Mouse (Mus musculus): ENCODE results near the gene Ighmbp2. TPM values are rescaled to one million over a fixed set of nuclear protein-coding genes. Genes with fewer than 3 reads are reported as not detected.

Ighmbp2 gene
- polyA plus RNA-seq, 1 experiment from 2014 or later, result 7.9 TPM

GRCm38 (mm10) chr19:3322261-3322969 lies 39.6 kb upstream of the Ighmbp2 start, which contains the start of gene Cpt1a:
Gene Cpt1a, plus strand, starts transcription at chr19:3322334.
- Histone ChIP-seq H3K36me3 (ENCODE audit: control insufficient read depth, insufficient read depth, low read length) (no peaks in the 10 kb centered on the region), H3K27me3 (ENCODE audit: control insufficient read depth, insufficient read depth, low read length) (no peaks in the 10 kb centered on the region), H3K9me3 (ENCODE audit: control insufficient read depth, low read depth, low read length) (no peaks in the 10 kb centered on the region), H3K4me1 (ENCODE audit: control insufficient read depth, insufficient read depth, low read length) (peaks cover 30% of the 10 kb centered on the region; the same call in 1 of the 2 replicates), H3K27ac (ENCODE audit: low read length) (no peak within 1 kb of the TSS), H3K9ac (replicated peaks; ENCODE audit: low read depth, low read length) (no peak within 1 kb of the TSS; the same call in 1 of the 2 replicates), H3K4me2 (replicated peaks; ENCODE audit: low read depth, low read length) (peak within 1 kb of the TSS; percentile 98), H3K4me3 (ENCODE audit: low read depth, low read length) (peak within 1 kb of the TSS; percentile 52)
- WGBS, result 4% methylated on average over 26 of the region's 26 CpGs
- no peak for ATAC-seq (ENCODE audit: insufficient number of reproducible peaks, insufficient read depth, low FRiP score, low read depth)

GRCm38 (mm10) chr19:3321617-3322016 lies 38.8 kb upstream of the Ighmbp2 start:
- Histone ChIP-seq H3K9ac (replicated peaks; ENCODE audit: low read depth, low read length) (no peak overlapping the region), H3K4me3 (ENCODE audit: low read depth, low read length) (peak overlapping the region; percentile 52; the same call in 1 of the 2 replicates), H3K27me3 (ENCODE audit: control insufficient read depth, insufficient read depth, low read length) (no peaks in the 10 kb centered on the region), H3K9me3 (ENCODE audit: control insufficient read depth, low read depth, low read length) (no peaks in the 10 kb centered on the region), H3K4me1 (ENCODE audit: control insufficient read depth, insufficient read depth, low read length) (peaks cover 30% of the 10 kb centered on the region; the same call in 1 of the 2 replicates), H3K4me2 (replicated peaks; ENCODE audit: low read depth, low read length) (peak overlapping the region; percentile 98; the same call in 1 of the 2 replicates), H3K36me3 (ENCODE audit: control insufficient read depth, insufficient read depth, low read length) (no peaks in the 10 kb centered on the region), H3K27ac (ENCODE audit: low read length) (no peak overlapping the region)
- no peak for ATAC-seq (ENCODE audit: insufficient number of reproducible peaks, insufficient read depth, low FRiP score, low read depth)
- 11% methylated on average over 11 of the region's 11 CpGs for WGBS

GRCm38 (mm10) chr19:3320801-3321200 lies 38.0 kb upstream of the Ighmbp2 start:
- H3K9ac ChIP-seq (replicated peaks; ENCODE audit: low read depth, low read length), result no peak overlapping the region
- WGBS, result 80% methylated on average over 3 of the region's 3 CpGs

GRCm38 (mm10) chr19:3320086-3320485 lies 37.3 kb upstream of the Ighmbp2 start:
- Histone ChIP-seq H3K27ac (ENCODE audit: low read length) (no peak overlapping the region; the same call in 1 of the 2 replicates), H3K36me3 (ENCODE audit: control insufficient read depth, insufficient read depth, low read length) (no peaks in the 10 kb centered on the region), H3K4me2 (replicated peaks; ENCODE audit: low read depth, low read length) (no peak overlapping the region), H3K27me3 (ENCODE audit: control insufficient read depth, insufficient read depth, low read length) (no peaks in the 10 kb centered on the region), H3K4me3 (ENCODE audit: low read depth, low read length) (no peak overlapping the region), H3K4me1 (ENCODE audit: control insufficient read depth, insufficient read depth, low read length) (peaks cover 21% of the 10 kb centered on the region; the same call in 1 of the 2 replicates), H3K9me3 (ENCODE audit: control insufficient read depth, low read depth, low read length) (no peaks in the 10 kb centered on the region), H3K9ac (replicated peaks; ENCODE audit: low read depth, low read length) (no peak overlapping the region)
- WGBS, result 69% methylated on average over 7 of the region's 7 CpGs
- ATAC-seq (ENCODE audit: insufficient number of reproducible peaks, insufficient read depth, low FRiP score, low read depth), result no peak

More at GRCm38 (mm10) chr19:3320801-3321200, 38.0 kb upstream of the Ighmbp2 start:
- Histone ChIP-seq H3K27me3 (ENCODE audit: control insufficient read depth, insufficient read depth, low read length) (no peaks in the 10 kb centered on the region), H3K9me3 (ENCODE audit: control insufficient read depth, low read depth, low read length) (no peaks in the 10 kb centered on the region), H3K36me3 (ENCODE audit: control insufficient read depth, insufficient read depth, low read length) (no peaks in the 10 kb centered on the region), H3K4me2 (replicated peaks; ENCODE audit: low read depth, low read length) (no peak overlapping the region), H3K4me3 (ENCODE audit: low read depth, low read length) (no peak overlapping the region), H3K27ac (ENCODE audit: low read length) (no peak overlapping the region), H3K4me1 (ENCODE audit: control insufficient read depth, insufficient read depth, low read length) (peaks cover 24% of the 10 kb centered on the region; the same call in 1 of the 2 replicates)
- no peak for ATAC-seq (ENCODE audit: insufficient number of reproducible peaks, insufficient read depth, low FRiP score, low read depth)

GRCm38 (mm10) chr19:3319341-3319740 lies 36.5 kb upstream of the Ighmbp2 start:
- H3K27me3 ChIP-seq (ENCODE audit: control insufficient read depth, insufficient read depth, low read length), result no peaks in the 10 kb centered on the region
- H3K9ac ChIP-seq (replicated peaks; ENCODE audit: low read depth, low read length), result no peak overlapping the region
- H3K9me3 ChIP-seq (ENCODE audit: control insufficient read depth, low read depth, low read length), result no peaks in the 10 kb centered on the region
- H3K4me2 ChIP-seq (replicated peaks; ENCODE audit: low read depth, low read length), result no peak overlapping the region
- no peak overlapping the region for H3K4me3 ChIP-seq (ENCODE audit: low read depth, low read length)
- ATAC-seq (ENCODE audit: insufficient number of reproducible peaks, insufficient read depth, low FRiP score, low read depth), result no peak
- no peaks in the 10 kb centered on the region for H3K36me3 ChIP-seq (ENCODE audit: control insufficient read depth, insufficient read depth, low read length)
- peaks cover 18% of the 10 kb centered on the region; the same call in 1 of the 2 replicates for H3K4me1 ChIP-seq (ENCODE audit: control insufficient read depth, insufficient read depth, low read length)
- no peak overlapping the region; the same call in 1 of the 2 replicates for H3K27ac ChIP-seq (ENCODE audit: low read length)
- WGBS, result 80% methylated on average over 2 of the region's 2 CpGs

- Histone ChIP-seq H3K4me1 (ENCODE audit: control insufficient read depth, insufficient read depth, low read length) (no peaks in the 10 kb centered on the region), H3K4me2 (replicated peaks; ENCODE audit: low read depth, low read length) (no peak overlapping the region), H3K27ac (ENCODE audit: low read length) (no peak overlapping the region), H3K9ac (replicated peaks; ENCODE audit: low read depth, low read length) (no peak overlapping the region), H3K4me3 (ENCODE audit: low read depth, low read length) (no peak overlapping the region), H3K36me3 (ENCODE audit: control insufficient read depth, insufficient read depth, low read length) (no peaks in the 10 kb centered on the region), H3K9me3 (ENCODE audit: control insufficient read depth, low read depth, low read length) (no peaks in the 10 kb centered on the region), H3K27me3 (ENCODE audit: control insufficient read depth, insufficient read depth, low read length) (no peaks in the 10 kb centered on the region)
- ATAC-seq (ENCODE audit: insufficient number of reproducible peaks, insufficient read depth, low FRiP score, low read depth), result no peak
- WGBS, result 58% methylated on average over 16 of the region's 16 CpGs
Measured at GRCm38 (mm10) chr19:3307175-3307949, 24.5 kb upstream of the Ighmbp2 start.

GRCm38 (mm10) chr19:3304017-3304416 lies 21.2 kb upstream of the Ighmbp2 start:
- WGBS, result 65% methylated on average over 4 of the region's 4 CpGs
- H3K27me3 ChIP-seq (ENCODE audit: control insufficient read depth, insufficient read depth, low read length), result no peaks in the 10 kb centered on the region
- no peak for ATAC-seq (ENCODE audit: insufficient number of reproducible peaks, insufficient read depth, low FRiP score, low read depth)

GRCm38 (mm10) chr19:3297775-3298174 lies 15.0 kb upstream of the Ighmbp2 start:
- no peak overlapping the region for H3K4me2 ChIP-seq (replicated peaks; ENCODE audit: low read depth, low read length)
- H3K27ac ChIP-seq (ENCODE audit: low read length), result no peak overlapping the region
- ATAC-seq (ENCODE audit: insufficient number of reproducible peaks, insufficient read depth, low FRiP score, low read depth), result no peak
- H3K36me3 ChIP-seq (ENCODE audit: control insufficient read depth, insufficient read depth, low read length), result no peaks in the 10 kb centered on the region
- WGBS, result 83% methylated on average over 7 of the region's 7 CpGs
- no peak overlapping the region for H3K9ac ChIP-seq (replicated peaks; ENCODE audit: low read depth, low read length)
- H3K9me3 ChIP-seq (ENCODE audit: control insufficient read depth, low read depth, low read length), result no peaks in the 10 kb centered on the region
- H3K27me3 ChIP-seq (ENCODE audit: control insufficient read depth, insufficient read depth, low read length), result no peaks in the 10 kb centered on the region
- no peaks in the 10 kb centered on the region for H3K4me1 ChIP-seq (ENCODE audit: control insufficient read depth, insufficient read depth, low read length)
- no peak overlapping the region for H3K4me3 ChIP-seq (ENCODE audit: low read depth, low read length)

More at GRCm38 (mm10) chr19:3304017-3304416, 21.2 kb upstream of the Ighmbp2 start:
- Histone ChIP-seq H3K9ac (replicated peaks; ENCODE audit: low read depth, low read length) (no peak overlapping the region), H3K36me3 (ENCODE audit: control insufficient read depth, insufficient read depth, low read length) (no peaks in the 10 kb centered on the region), H3K4me1 (ENCODE audit: control insufficient read depth, insufficient read depth, low read length) (no peaks in the 10 kb centered on the region), H3K4me3 (ENCODE audit: low read depth, low read length) (no peak overlapping the region), H3K4me2 (replicated peaks; ENCODE audit: low read depth, low read length) (no peak overlapping the region), H3K9me3 (ENCODE audit: control insufficient read depth, low read depth, low read length) (no peaks in the 10 kb centered on the region), H3K27ac (ENCODE audit: low read length) (no peak overlapping the region)
